Mouse (Mus musculus): Measurements from ENCODE around the gene Atrnl1. TPM values are rescaled to one million over a fixed set of nuclear protein-coding genes. Genes with fewer than 3 reads are reported as not detected.

The Atrnl1 gene
- polyA plus RNA-seq, 1 experiment from 2014 or later, result 4.5 TPM

- no peak for TF ChIP-seq CTCF (IDR thresholded peaks at IDR 0.05)
- TF ChIP-seq EP300 (IDR thresholded peaks at IDR 0.05), result no peak
- Histone ChIP-seq H3K27me3 (replicated peaks; ENCODE audit: insufficient read depth, low read length) (no peaks in the 10 kb centered on the region), H3K27ac (ENCODE audit: low read length) (no peak overlapping the region), H3K4me2 (replicated peaks; ENCODE audit: low read depth, low read length) (no peak overlapping the region), H3K4me1 (ENCODE audit: insufficient read depth, low read depth, low read length) (peaks cover 5% of the 10 kb centered on the region; the same call in 1 of the 2 replicates), H3K4me3 (ENCODE audit: low read depth, low read length) (no peak overlapping the region), H3K9ac (replicated peaks; ENCODE audit: low read depth) (no peak overlapping the region), H3K36me3 (ENCODE audit: insufficient read depth, low read length) (no peaks in the 10 kb centered on the region), H3K9me3 (ENCODE audit: low read length) (no peaks in the 10 kb centered on the region)
- DNase-seq (ENCODE audit: low spot score) (no peak), ATAC-seq (no peak)
- 89% methylated on average over 14 of the region's 14 CpGs for WGBS
These were observed 331.4 kb downstream of the Atrnl1 start for GRCm38 (mm10) chr19:57942281-57942680.

GRCm38 (mm10) chr19:57943308-57943707 lies 332.5 kb downstream of the Atrnl1 start:
- H3K4me3 ChIP-seq (ENCODE audit: low read depth, low read length), result no peak overlapping the region
- H3K27me3 ChIP-seq (replicated peaks; ENCODE audit: insufficient read depth, low read length), result no peaks in the 10 kb centered on the region
- H3K4me2 ChIP-seq (replicated peaks; ENCODE audit: low read depth, low read length), result no peak overlapping the region
- peaks cover 5% of the 10 kb centered on the region; the same call in 1 of the 2 replicates for H3K4me1 ChIP-seq (ENCODE audit: insufficient read depth, low read depth, low read length)
- H3K36me3 ChIP-seq (ENCODE audit: insufficient read depth, low read length), result no peaks in the 10 kb centered on the region
- H3K9ac ChIP-seq (replicated peaks; ENCODE audit: low read depth), result no peak overlapping the region
- no peaks in the 10 kb centered on the region for H3K9me3 ChIP-seq (ENCODE audit: low read length)
- WGBS, result 72% methylated on average over 2 of the region's 2 CpGs
- no peak overlapping the region for H3K27ac ChIP-seq (ENCODE audit: low read length)
- ATAC-seq (no peak), DNase-seq (ENCODE audit: low spot score) (no peak)
- TF ChIP-seq EP300 (IDR thresholded peaks at IDR 0.05), result no peak
- TF ChIP-seq CTCF (IDR thresholded peaks at IDR 0.05), result no peak

- Histone ChIP-seq H3K4me2 (replicated peaks; ENCODE audit: low read depth, low read length) (no peak overlapping the region), H3K9me3 (ENCODE audit: low read length) (no peaks in the 10 kb centered on the region), H3K27me3 (replicated peaks; ENCODE audit: insufficient read depth, low read length) (no peaks in the 10 kb centered on the region), H3K9ac (replicated peaks; ENCODE audit: low read depth) (no peak overlapping the region), H3K4me3 (ENCODE audit: low read depth, low read length) (no peak overlapping the region), H3K36me3 (ENCODE audit: insufficient read depth, low read length) (no peaks in the 10 kb centered on the region), H3K4me1 (ENCODE audit: insufficient read depth, low read depth, low read length) (no peaks in the 10 kb centered on the region), H3K27ac (ENCODE audit: low read length) (no peak overlapping the region)
- 83% methylated on average over 6 of the region's 6 CpGs for WGBS
- ATAC-seq (no peak), DNase-seq (ENCODE audit: low spot score) (no peak)
- no peak for TF ChIP-seq EP300 (IDR thresholded peaks at IDR 0.05)
- no peak for TF ChIP-seq CTCF (IDR thresholded peaks at IDR 0.05)
These were observed 333.8 kb downstream of the Atrnl1 start for GRCm38 (mm10) chr19:57944680-57945079.

- Histone ChIP-seq H3K9me3 (ENCODE audit: low read length) (no peaks in the 10 kb centered on the region), H3K27me3 (replicated peaks; ENCODE audit: insufficient read depth, low read length) (no peaks in the 10 kb centered on the region), H3K9ac (replicated peaks; ENCODE audit: low read depth) (no peak overlapping the region), H3K4me2 (replicated peaks; ENCODE audit: low read depth, low read length) (no peak overlapping the region), H3K4me3 (ENCODE audit: low read depth, low read length) (no peak overlapping the region), H3K27ac (ENCODE audit: low read length) (no peak overlapping the region), H3K36me3 (ENCODE audit: insufficient read depth, low read length) (no peaks in the 10 kb centered on the region), H3K4me1 (ENCODE audit: insufficient read depth, low read depth, low read length) (no peaks in the 10 kb centered on the region)
- ATAC-seq, result no peak
- TF ChIP-seq CTCF (IDR thresholded peaks at IDR 0.05) (no peak), EP300 (IDR thresholded peaks at IDR 0.05) (no peak)
- WGBS, result 93% methylated on average over 4 of the region's 4 CpGs
- DNase-seq (ENCODE audit: low spot score), result no peak
These were observed 334.9 kb downstream of the Atrnl1 start for GRCm38 (mm10) chr19:57945626-57946250.

GRCm38 (mm10) chr19:57948489-57948888 lies 337.7 kb downstream of the Atrnl1 start:
- Histone ChIP-seq H3K27me3 (replicated peaks; ENCODE audit: insufficient read depth, low read length) (no peaks in the 10 kb centered on the region), H3K4me3 (ENCODE audit: low read depth, low read length) (no peak overlapping the region), H3K4me2 (replicated peaks; ENCODE audit: low read depth, low read length) (no peak overlapping the region), H3K9ac (replicated peaks; ENCODE audit: low read depth) (no peak overlapping the region), H3K4me1 (ENCODE audit: insufficient read depth, low read depth, low read length) (no peaks in the 10 kb centered on the region), H3K27ac (ENCODE audit: low read length) (no peak overlapping the region), H3K36me3 (ENCODE audit: insufficient read depth, low read length) (no peaks in the 10 kb centered on the region), H3K9me3 (ENCODE audit: low read length) (no peaks in the 10 kb centered on the region)
- 96% methylated on average over 2 of the region's 2 CpGs for WGBS
- DNase-seq (ENCODE audit: low spot score), result no peak
- ATAC-seq, result no peak
- no peak for TF ChIP-seq CTCF (IDR thresholded peaks at IDR 0.05)
- no peak for TF ChIP-seq EP300 (IDR thresholded peaks at IDR 0.05)

GRCm38 (mm10) chr19:57949260-57949917 lies 338.6 kb downstream of the Atrnl1 start:
- H3K9ac ChIP-seq (replicated peaks; ENCODE audit: low read depth), result no peak overlapping the region

More at GRCm38 (mm10) chr19:57949260-57949917, 338.6 kb downstream of the Atrnl1 start:
- Histone ChIP-seq H3K9me3 (ENCODE audit: low read length) (no peaks in the 10 kb centered on the region), H3K4me3 (ENCODE audit: low read depth, low read length) (no peak overlapping the region), H3K4me1 (ENCODE audit: insufficient read depth, low read depth, low read length) (no peaks in the 10 kb centered on the region), H3K27me3 (replicated peaks; ENCODE audit: insufficient read depth, low read length) (no peaks in the 10 kb centered on the region), H3K27ac (ENCODE audit: low read length) (no peak overlapping the region), H3K4me2 (replicated peaks; ENCODE audit: low read depth, low read length) (no peak overlapping the region), H3K36me3 (ENCODE audit: insufficient read depth, low read length) (no peaks in the 10 kb centered on the region)
- 85% methylated on average over 13 of the region's 13 CpGs for WGBS
- no peak for TF ChIP-seq CTCF (IDR thresholded peaks at IDR 0.05)
- no peak for TF ChIP-seq EP300 (IDR thresholded peaks at IDR 0.05)
- ATAC-seq, result no peak
- DNase-seq (ENCODE audit: low spot score), result no peak
